Mouse (Mus musculus): ENCODE measurements around the gene Olfr830. TPM values are rescaled to one million over a fixed set of nuclear protein-coding genes. Genes with fewer than 3 reads are reported as not detected.

Gene Olfr830
- not detected for polyA plus RNA-seq (2017; shearing (Covaris generic))

DNA sequence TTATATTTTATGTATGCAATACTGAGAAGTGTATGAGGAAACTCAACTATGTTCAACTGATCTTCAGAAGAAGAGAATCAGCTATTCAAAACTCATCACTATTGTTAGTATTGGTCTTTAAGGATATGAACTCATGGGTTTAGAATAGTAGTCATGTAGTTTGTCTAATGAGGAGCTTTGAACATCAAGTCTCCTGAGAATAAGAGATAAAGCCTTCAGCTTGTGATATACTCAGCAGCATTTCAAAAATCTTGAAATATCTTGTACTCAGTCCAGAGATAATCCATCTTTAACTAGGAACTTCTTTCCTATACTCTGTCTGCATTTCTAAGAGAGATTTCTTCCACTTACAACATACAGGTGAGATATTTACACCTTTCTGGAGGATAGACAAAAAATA, at the start of gene Olfr830:
Gene Olfr830, plus strand, starts transcription at position 301 of the 400 bp plus-strand sequence.

DNA sequence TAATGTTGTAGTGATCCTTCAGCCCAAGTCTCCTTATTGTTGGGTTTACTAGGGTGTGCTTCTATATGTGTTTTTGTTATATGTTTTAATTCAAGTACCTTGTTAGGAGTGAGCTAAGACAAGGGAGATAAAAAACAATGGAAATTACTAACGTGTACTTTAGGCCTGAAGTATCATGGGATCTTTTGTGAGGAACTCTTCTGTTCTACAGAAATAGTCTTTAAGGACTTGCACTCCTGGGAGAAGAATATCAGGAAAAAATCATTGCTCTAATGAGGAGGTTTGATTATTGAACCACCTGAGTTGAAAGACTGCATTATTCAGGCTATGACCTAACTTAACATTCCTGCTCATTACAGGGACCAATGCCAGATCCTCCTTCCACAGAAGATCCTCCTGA, 19.9 kb upstream of the Olfr830 start, which contains the start of gene Olfr829:
Gene Olfr829, plus strand, starts transcription at position 301 of the 400 bp plus-strand sequence.

Other genes starting within 250 kb of the Olfr830 start
- not detected for gene Muc16, start 200.2 kb upstream of the Olfr830 start, polyA plus RNA-seq (2017; shearing (Covaris generic))
- 0.14 TPM for gene Olfr24, start 110.7 kb upstream of the Olfr830 start, polyA plus RNA-seq (2017; shearing (Covaris generic))
- gene Olfr828, start 55.2 kb upstream of the Olfr830 start, polyA plus RNA-seq (2017; shearing (Covaris generic)): not detected
- gene Olfr829, start 19.8 kb upstream of the Olfr830 start, polyA plus RNA-seq (2017; shearing (Covaris generic)): not detected
- not detected for gene Olfr832, start 62.4 kb downstream of the Olfr830 start, polyA plus RNA-seq (2017; shearing (Covaris generic))
- gene Olfr834, start 113.3 kb downstream of the Olfr830 start, polyA plus RNA-seq (2017; shearing (Covaris generic)): not detected
- not detected for gene Olfr835, start 158.0 kb downstream of the Olfr830 start, polyA plus RNA-seq (2017; shearing (Covaris generic))
- not detected for gene Olfr836, start 245.7 kb downstream of the Olfr830 start, polyA plus RNA-seq (2017; shearing (Covaris generic))